Mouse (Mus musculus): ENCODE results near the gene Ceacam16. TPM values are rescaled to one million over a fixed set of nuclear protein-coding genes. Genes with fewer than 3 reads are reported as not detected.
A peak's percentile ranks its signal among the peaks of the same experiment; 100 is the strongest.

Ceacam16 gene
- polyA plus RNA-seq, 1 experiment from 2014 or later: not detected

DNA sequence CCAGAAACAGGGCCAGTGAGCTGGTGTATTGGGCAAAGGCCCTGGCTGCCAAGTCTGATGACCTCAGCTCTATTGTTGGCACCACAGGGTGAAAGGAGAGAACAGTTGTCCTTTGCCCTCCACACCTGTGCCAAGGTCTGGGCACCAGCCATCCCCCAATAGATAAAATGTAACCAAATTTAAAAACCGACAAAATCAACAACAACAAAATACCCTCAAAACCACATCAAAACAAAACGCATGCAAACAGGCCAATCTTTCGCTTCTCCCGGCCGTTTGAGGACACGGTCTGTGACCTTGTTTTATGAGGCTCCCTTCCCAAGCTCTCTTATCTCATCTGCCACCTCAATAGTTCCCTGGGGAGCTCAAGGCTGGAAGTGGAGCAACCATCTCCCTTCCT lies 5.4 kb upstream of the Ceacam16 start:
- TF ChIP-seq CTCF (IDR thresholded peaks at IDR 0.05; ENCODE audit: low read depth): no peak
- TF ChIP-seq EP300 (optimal IDR thresholded peaks at IDR 0.05): no peak
- Histone ChIP-seq H3K27me3 (ENCODE audit: control insufficient read depth, insufficient read depth, low read length) (no peaks in the 10 kb centered on the region), H3K9ac (ENCODE audit: low read length) (no peak overlapping the region), H3K4me2 (replicated peaks; ENCODE audit: low read depth) (no peak overlapping the region), H3K4me1 (replicated peaks; ENCODE audit: control insufficient read depth, insufficient read depth) (no peaks in the 10 kb centered on the region), H3K4me3 (ENCODE audit: low read depth, low read length) (no peak overlapping the region), H3K27ac (replicated peaks) (no peak overlapping the region), H3K9me3 (ENCODE audit: control insufficient read depth, low read length) (no peaks in the 10 kb centered on the region), H3K36me3 (ENCODE audit: control insufficient read depth, insufficient read depth, low read length) (no peaks in the 10 kb centered on the region)
- 88% methylated on average over 6 of the region's 6 CpGs for WGBS
- ATAC-seq (ENCODE audit: low FRiP score, low TSS enrichment) (no peak), DNase-seq (ENCODE audit: low spot score) (no peak)

- DNase-seq (ENCODE audit: low spot score): no peak
- 65% methylated on average over 8 of the region's 8 CpGs for WGBS
- H3K4me2 ChIP-seq (replicated peaks; ENCODE audit: low read depth): no peak overlapping the region
- no peaks in the 10 kb centered on the region for H3K4me1 ChIP-seq (replicated peaks; ENCODE audit: control insufficient read depth, insufficient read depth)
- no peak for ATAC-seq (ENCODE audit: low FRiP score, low TSS enrichment)
- H3K27me3 ChIP-seq (ENCODE audit: control insufficient read depth, insufficient read depth, low read length): no peaks in the 10 kb centered on the region
- no peak overlapping the region for H3K27ac ChIP-seq (replicated peaks)
- no peaks in the 10 kb centered on the region for H3K36me3 ChIP-seq (ENCODE audit: control insufficient read depth, insufficient read depth, low read length)
- TF ChIP-seq CTCF (IDR thresholded peaks at IDR 0.05; ENCODE audit: low read depth) (no peak), EP300 (optimal IDR thresholded peaks at IDR 0.05) (no peak)
- H3K9me3 ChIP-seq (ENCODE audit: control insufficient read depth, low read length): no peaks in the 10 kb centered on the region
- H3K4me3 ChIP-seq (ENCODE audit: low read depth, low read length): no peak overlapping the region
- H3K9ac ChIP-seq (ENCODE audit: low read length): no peak overlapping the region
These were observed 4.3 kb upstream of the Ceacam16 start for GRCm38 (mm10) chr7:19865246-19866036.

DNA sequence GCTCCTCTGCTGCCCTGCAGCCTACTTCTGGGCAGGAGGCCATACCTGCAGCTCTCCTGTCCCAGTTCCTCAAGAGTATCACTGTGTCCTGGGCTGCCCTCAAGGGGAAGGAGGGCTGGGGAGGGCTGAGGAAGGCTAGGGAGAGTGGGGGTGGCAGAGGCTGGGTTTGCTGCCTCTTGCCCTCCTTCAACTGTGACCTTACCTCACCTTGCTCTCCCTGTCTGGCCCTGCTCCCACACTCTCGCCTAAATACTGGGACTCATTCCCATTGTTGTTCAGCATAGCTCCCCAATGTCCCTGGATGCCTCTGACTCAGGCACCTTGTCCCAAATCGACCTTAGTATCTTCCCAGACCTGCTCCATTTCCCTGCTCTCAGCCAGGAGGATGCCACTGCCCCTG lies 3.1 kb upstream of the Ceacam16 start:
- 27% methylated on average over 2 of the region's 2 CpGs for WGBS
- Histone ChIP-seq H3K4me1 (replicated peaks; ENCODE audit: control insufficient read depth, insufficient read depth) (no peaks in the 10 kb centered on the region), H3K9me3 (ENCODE audit: control insufficient read depth, low read length) (no peaks in the 10 kb centered on the region), H3K27ac (replicated peaks) (no peak overlapping the region), H3K27me3 (ENCODE audit: control insufficient read depth, insufficient read depth, low read length) (no peaks in the 10 kb centered on the region), H3K4me2 (replicated peaks; ENCODE audit: low read depth) (no peak overlapping the region), H3K4me3 (ENCODE audit: low read depth, low read length) (no peak overlapping the region), H3K36me3 (ENCODE audit: control insufficient read depth, insufficient read depth, low read length) (no peaks in the 10 kb centered on the region), H3K9ac (ENCODE audit: low read length) (no peak overlapping the region)
- no peak for DNase-seq (ENCODE audit: low spot score)
- peak; percentile 24; the same call in 1 of the 2 replicates for ATAC-seq (ENCODE audit: low FRiP score, low TSS enrichment)
- no peak for TF ChIP-seq EP300 (optimal IDR thresholded peaks at IDR 0.05)
- TF ChIP-seq CTCF (IDR thresholded peaks at IDR 0.05; ENCODE audit: low read depth): no peak

- Histone ChIP-seq H3K9me3 (ENCODE audit: control insufficient read depth, low read length) (no peaks in the 10 kb centered on the region), H3K4me3 (ENCODE audit: low read depth, low read length) (no peak overlapping the region), H3K27ac (replicated peaks) (no peak overlapping the region), H3K36me3 (ENCODE audit: control insufficient read depth, insufficient read depth, low read length) (no peaks in the 10 kb centered on the region), H3K27me3 (ENCODE audit: control insufficient read depth, insufficient read depth, low read length) (no peaks in the 10 kb centered on the region), H3K4me2 (replicated peaks; ENCODE audit: low read depth) (no peak overlapping the region), H3K9ac (ENCODE audit: low read length) (no peak overlapping the region), H3K4me1 (replicated peaks; ENCODE audit: control insufficient read depth, insufficient read depth) (no peaks in the 10 kb centered on the region)
- ATAC-seq (ENCODE audit: low FRiP score, low TSS enrichment) (no peak), DNase-seq (ENCODE audit: low spot score) (no peak)
- TF ChIP-seq EP300 (optimal IDR thresholded peaks at IDR 0.05) (no peak), CTCF (IDR thresholded peaks at IDR 0.05; ENCODE audit: low read depth) (no peak)
- 53% methylated on average over 10 of the region's 10 CpGs for WGBS
These were observed 1.4 kb downstream of the Ceacam16 start for GRCm38 (mm10) chr7:19859740-19860139.

DNA sequence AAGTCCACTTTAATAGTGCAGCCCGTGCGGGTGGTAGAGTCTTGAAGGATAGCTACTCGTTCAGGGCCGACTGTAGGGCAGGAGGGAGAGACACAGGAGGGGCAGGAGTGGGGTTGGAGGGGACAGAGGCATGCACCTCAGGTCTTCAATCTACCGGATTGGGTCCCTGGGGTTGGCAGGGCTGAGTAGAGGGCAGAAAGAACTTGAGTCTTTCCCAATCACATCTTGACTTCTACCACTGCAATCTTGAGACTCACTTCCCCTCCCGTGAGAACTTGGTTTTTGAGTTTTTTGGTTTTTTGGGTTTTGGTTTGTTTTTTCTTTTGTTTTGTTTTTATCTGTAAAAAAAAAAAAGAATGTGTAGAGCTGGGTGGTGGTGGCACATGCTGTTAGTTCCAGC lies 4.8 kb downstream of the Ceacam16 start:
- Histone ChIP-seq H3K9me3 (ENCODE audit: control insufficient read depth, low read length) (no peaks in the 10 kb centered on the region), H3K9ac (ENCODE audit: low read length) (no peak overlapping the region), H3K36me3 (ENCODE audit: control insufficient read depth, insufficient read depth, low read length) (no peaks in the 10 kb centered on the region), H3K4me1 (replicated peaks; ENCODE audit: control insufficient read depth, insufficient read depth) (no peaks in the 10 kb centered on the region), H3K4me3 (ENCODE audit: low read depth, low read length) (no peak overlapping the region), H3K4me2 (replicated peaks; ENCODE audit: low read depth) (no peak overlapping the region), H3K27me3 (ENCODE audit: control insufficient read depth, insufficient read depth, low read length) (no peaks in the 10 kb centered on the region), H3K27ac (replicated peaks) (no peak overlapping the region)
- TF ChIP-seq CTCF (IDR thresholded peaks at IDR 0.05; ENCODE audit: low read depth) (no peak), EP300 (optimal IDR thresholded peaks at IDR 0.05) (no peak)
- WGBS: 76% methylated on average over 6 of the region's 6 CpGs
- no peak for DNase-seq (ENCODE audit: low spot score)
- no peak for ATAC-seq (ENCODE audit: low FRiP score, low TSS enrichment)

GRCm38 (mm10) chr7:19855663-19856062 lies 5.4 kb downstream of the Ceacam16 start:
- no peak for TF ChIP-seq EP300 (optimal IDR thresholded peaks at IDR 0.05)
- TF ChIP-seq CTCF (IDR thresholded peaks at IDR 0.05; ENCODE audit: low read depth): no peak
- Histone ChIP-seq H3K4me3 (ENCODE audit: low read depth, low read length) (no peak overlapping the region), H3K9ac (ENCODE audit: low read length) (no peak overlapping the region), H3K36me3 (ENCODE audit: control insufficient read depth, insufficient read depth, low read length) (no peaks in the 10 kb centered on the region), H3K4me2 (replicated peaks; ENCODE audit: low read depth) (no peak overlapping the region), H3K27me3 (ENCODE audit: control insufficient read depth, insufficient read depth, low read length) (no peaks in the 10 kb centered on the region), H3K4me1 (replicated peaks; ENCODE audit: control insufficient read depth, insufficient read depth) (no peaks in the 10 kb centered on the region), H3K27ac (replicated peaks) (no peak overlapping the region), H3K9me3 (ENCODE audit: control insufficient read depth, low read length) (no peaks in the 10 kb centered on the region)
- DNase-seq (ENCODE audit: low spot score) (no peak), ATAC-seq (ENCODE audit: low FRiP score, low TSS enrichment) (no peak)
- WGBS: 74% methylated on average over 5 of the region's 5 CpGs

Data from stomach, postnatal 0 days (tissue).